Mouse (Mus musculus): ENCODE results near the gene Abtb1.

Gene Abtb1

GRCm38 (mm10) chr6:88854509-88854908, 12.7 kb upstream of the Abtb1 start:
- DNase-seq = no peak

DNA sequence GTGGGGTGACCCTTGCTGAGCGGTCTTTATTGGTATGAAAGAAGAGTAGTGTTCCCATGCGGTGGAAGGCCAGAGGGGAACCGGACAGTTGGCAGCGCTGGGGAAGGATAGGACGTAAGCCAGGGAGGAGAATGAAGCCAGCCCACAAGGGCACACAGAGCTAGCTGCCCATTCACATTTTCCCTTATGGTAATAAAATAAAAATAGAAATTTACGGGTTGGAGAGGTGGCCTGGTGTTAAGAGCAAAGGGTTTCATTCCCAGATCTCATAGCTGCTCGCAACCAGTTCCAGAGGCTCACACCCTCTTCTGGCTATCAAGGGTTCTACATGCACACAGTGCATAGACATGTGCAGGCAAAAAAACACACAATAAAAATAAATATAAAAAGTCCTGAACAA, 8.2 kb upstream of the Abtb1 start:
- no peak for DNase-seq

DNA sequence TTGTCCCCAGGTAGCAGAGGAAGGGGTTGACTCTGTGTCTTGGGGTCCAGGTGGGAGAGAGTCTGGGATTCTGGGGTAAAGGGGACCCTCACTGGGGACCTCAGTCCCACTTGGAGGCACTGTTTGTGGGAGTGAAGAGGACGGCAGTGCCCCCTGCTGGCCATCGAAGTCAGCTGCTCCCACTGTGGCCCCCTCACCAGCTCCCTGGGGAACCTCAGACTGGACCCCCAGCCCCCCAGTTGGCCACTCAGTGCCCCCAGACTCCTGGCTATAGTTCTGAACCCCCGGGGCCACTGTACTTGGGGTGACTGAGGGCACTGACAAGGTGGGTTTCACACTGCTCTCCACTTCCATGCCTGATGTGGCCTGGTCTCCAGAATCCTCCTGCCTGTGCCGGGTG, 7.5 kb upstream of the Abtb1 start:
- DNase-seq = no peak

- no peak for DNase-seq
Measured at GRCm38 (mm10) chr6:88847571-88847970, 5.8 kb upstream of the Abtb1 start.

GRCm38 (mm10) chr6:88844901-88845565, 3.2 kb upstream of the Abtb1 start:
- DNase-seq = no peak

- DNase-seq = no peak
Measured at GRCm38 (mm10) chr6:88843781-88844725, 2.3 kb upstream of the Abtb1 start.

GRCm38 (mm10) chr6:88843241-88843640, 1.5 kb upstream of the Abtb1 start:
- no peak for DNase-seq

DNA sequence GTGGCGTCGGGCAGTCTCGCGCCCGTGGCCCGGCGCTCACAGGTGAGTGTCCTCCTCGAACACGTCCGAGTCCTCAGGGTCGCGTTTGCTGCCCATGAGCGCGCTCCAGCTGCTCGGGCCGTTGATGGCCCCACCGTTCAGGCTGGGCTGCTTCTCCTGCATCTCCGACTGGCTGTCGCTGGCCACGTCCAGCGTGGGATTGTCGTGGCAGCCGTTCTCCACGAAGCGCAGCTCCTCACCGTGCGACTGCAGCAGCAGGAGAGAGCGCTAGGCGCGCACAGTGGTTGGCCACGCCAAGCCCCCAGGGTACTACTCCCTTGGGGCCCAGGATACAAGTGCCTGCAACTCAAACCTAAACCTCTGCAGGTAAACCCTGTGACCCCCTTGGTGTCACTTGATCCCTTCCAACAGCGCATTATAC, 957 bp upstream of the Abtb1 start:
- peak; percentile 57 for DNase-seq

- no peak for DNase-seq
Measured at GRCm38 (mm10) chr6:88841514-88841780, 337 bp downstream of the Abtb1 start.

GRCm38 (mm10) chr6:88840791-88841513, 832 bp downstream of the Abtb1 start:
- DNase-seq = no peak

GRCm38 (mm10) chr6:88840211-88840610, 1.6 kb downstream of the Abtb1 start:
- no peak for DNase-seq

DNA sequence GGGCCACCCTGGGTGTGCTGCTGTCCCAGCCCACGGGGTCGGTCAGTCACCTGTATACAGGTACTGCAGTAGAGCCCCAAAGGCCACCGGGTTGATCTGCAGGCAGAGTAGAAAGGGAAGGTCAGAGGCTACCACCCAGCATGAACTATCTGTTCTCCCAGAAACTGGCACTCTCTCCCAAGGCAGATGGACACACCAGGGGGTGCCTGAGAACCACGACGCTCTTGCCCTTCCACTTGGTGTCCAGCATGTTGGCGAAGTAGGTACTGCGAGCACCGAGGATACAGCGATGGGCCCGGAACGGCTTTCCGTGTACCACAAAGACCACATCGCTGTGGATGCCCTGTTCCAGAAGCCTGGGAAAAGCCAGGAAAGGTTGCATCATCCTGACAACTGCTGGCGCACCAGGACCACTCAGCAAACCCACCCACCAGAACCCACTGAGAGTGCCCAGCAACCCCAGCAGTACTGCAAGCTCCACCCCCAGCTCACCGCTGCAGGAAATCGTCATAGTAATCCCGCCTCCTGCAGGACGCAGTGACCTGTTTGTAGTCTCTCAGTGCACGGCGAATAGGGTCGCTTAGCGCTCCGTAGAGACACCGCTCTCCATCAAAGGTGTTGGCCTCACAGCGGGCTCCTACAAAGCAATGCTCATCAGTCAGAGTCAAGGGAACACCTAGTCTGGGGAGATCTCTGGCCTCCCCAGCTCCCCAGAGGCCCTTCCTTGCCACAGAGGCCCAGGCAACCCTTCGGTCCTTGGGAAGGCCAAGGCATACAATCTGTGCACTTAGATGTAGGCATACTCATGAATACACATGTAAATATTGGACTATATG, 2.4 kb downstream of the Abtb1 start:
- no peak for DNase-seq

GRCm38 (mm10) chr6:88838613-88839012, 3.2 kb downstream of the Abtb1 start:
- DNase-seq = no peak

- DNase-seq = no peak
Measured at GRCm38 (mm10) chr6:88837999-88838398, 3.8 kb downstream of the Abtb1 start.

DNA sequence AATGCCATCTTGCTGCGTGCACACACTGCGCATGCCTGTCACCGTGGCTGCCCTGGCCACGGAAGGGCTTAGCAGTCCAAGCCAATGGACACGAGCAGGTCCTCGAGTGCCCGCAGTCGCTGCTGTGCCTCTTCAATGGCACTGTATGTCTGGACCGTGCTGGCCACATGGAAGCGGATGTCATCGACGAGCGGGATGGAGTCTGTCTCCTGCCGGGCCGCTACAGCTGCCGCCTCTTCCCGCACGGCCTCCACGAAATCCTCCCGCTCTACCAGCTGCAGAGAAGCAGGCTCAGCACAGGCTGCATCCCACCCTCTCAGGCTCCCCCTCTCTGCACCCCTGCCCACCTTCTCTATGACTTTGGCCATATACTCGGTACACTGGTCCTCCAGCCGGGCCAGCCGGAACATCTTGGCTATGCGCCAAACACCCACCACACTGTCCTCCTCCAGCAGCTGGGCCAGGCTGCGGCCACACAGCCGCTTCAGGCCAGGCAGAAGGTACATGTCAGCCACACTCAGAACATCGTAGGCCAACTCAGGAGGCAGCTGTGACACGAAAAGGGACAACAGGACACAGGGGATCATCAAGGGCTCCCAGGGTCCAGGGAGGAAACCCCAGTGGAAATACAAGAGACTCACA, 5.5 kb downstream of the Abtb1 start:
- DNase-seq = no peak

- DNase-seq = no peak
Measured at GRCm38 (mm10) chr6:88835047-88835446, 6.7 kb downstream of the Abtb1 start.

DNA sequence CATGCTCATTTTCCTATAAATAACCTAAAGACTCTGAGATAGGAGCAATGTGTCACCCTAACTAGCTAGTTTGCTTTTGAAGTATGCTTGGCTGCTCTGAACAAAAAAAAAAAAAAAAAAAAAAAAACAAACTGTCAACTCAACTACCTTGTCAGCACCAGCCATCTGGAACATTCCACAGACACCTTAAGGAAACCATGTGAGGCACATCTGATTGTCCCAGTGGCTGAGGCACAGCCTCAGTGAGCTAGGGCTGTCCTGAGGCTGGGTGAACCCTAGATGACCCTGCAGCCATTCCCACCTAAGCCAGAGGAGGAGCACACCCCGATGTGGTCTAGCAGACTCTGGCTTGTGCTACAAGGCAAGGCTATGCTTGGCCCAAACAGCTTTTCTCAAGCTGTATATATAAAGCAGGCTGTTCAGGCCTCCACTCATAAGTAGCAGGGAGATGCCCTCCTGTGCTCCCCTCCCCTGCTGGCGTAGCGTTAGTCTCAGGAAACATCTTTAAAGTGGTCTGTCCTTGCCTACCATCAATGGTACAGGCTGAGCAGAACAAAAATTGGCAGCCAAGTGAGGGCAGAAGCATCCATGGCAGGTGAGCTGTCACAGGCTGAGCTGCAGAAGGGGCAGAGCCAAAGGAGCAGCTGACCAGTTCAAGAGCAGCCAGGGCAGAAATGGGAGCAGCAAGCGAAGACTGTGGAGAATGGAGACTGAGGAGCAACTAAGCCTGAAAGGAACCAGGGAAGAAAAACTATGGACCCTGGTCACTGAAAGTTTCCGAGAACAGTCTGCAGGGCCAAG, 8.2 kb downstream of the Abtb1 start:
- DNase-seq = no peak

GRCm38 (mm10) chr6:88832663-88833062, 9.1 kb downstream of the Abtb1 start:
- no peak for DNase-seq

- DNase-seq = peak; percentile 64
Measured at GRCm38 (mm10) chr6:88831456-88831855, 10.3 kb downstream of the Abtb1 start.

GRCm38 (mm10) chr6:88830112-88830702, 11.6 kb downstream of the Abtb1 start:
- no peak for DNase-seq

- DNase-seq = no peak
Measured at GRCm38 (mm10) chr6:88829579-88829978, 12.2 kb downstream of the Abtb1 start.
